Mouse (Mus musculus): Measurements from ENCODE around the gene Cmip.
"Not testable (repeated sequence)": the region's sequence is repeated elsewhere in the genome, so short reads cannot be mapped to it uniquely, and the experiment has no call there.

The Cmip gene

GRCm38 (mm10) chr8:117393853-117394252 is 137.0 kb downstream of the Cmip start:
- DNase-seq = no peak

- no peak for DNase-seq
These were observed 138.2 kb downstream of the Cmip start for GRCm38 (mm10) chr8:117395055-117395454.

GRCm38 (mm10) chr8:117396884-117397283 is 140.0 kb downstream of the Cmip start:
- no peak for DNase-seq

GRCm38 (mm10) chr8:117397751-117398150 is 140.9 kb downstream of the Cmip start:
- DNase-seq = no peak

GRCm38 (mm10) chr8:117399229-117399628 is 142.4 kb downstream of the Cmip start:
- DNase-seq = no peak

GRCm38 (mm10) chr8:117400820-117401219 is 144.0 kb downstream of the Cmip start:
- DNase-seq = no peak

- no peak for DNase-seq
These were observed 145.0 kb downstream of the Cmip start for GRCm38 (mm10) chr8:117401880-117402279.

GRCm38 (mm10) chr8:117402911-117403704 is 146.2 kb downstream of the Cmip start:
- no peak for DNase-seq

GRCm38 (mm10) chr8:117403705-117404476 is 147.0 kb downstream of the Cmip start:
- DNase-seq = no peak

GRCm38 (mm10) chr8:117406081-117406480 is 149.2 kb downstream of the Cmip start:
- DNase-seq = no peak

- no peak for DNase-seq
These were observed 151.8 kb downstream of the Cmip start for GRCm38 (mm10) chr8:117408634-117409033.

- DNase-seq = no peak
These were observed 152.2 kb downstream of the Cmip start for GRCm38 (mm10) chr8:117409056-117409455.

GRCm38 (mm10) chr8:117410391-117410790 is 153.5 kb downstream of the Cmip start:
- DNase-seq = no peak

- DNase-seq = no peak
These were observed 154.0 kb downstream of the Cmip start for GRCm38 (mm10) chr8:117410901-117411300.

GRCm38 (mm10) chr8:117412232-117412631 is 155.4 kb downstream of the Cmip start:
- no peak for DNase-seq

- DNase-seq = no peak
These were observed 161.0 kb downstream of the Cmip start for GRCm38 (mm10) chr8:117417830-117418229.

- no peak for DNase-seq
These were observed 164.1 kb downstream of the Cmip start for GRCm38 (mm10) chr8:117420841-117421534.

- DNase-seq = no peak
These were observed 165.0 kb downstream of the Cmip start for GRCm38 (mm10) chr8:117421838-117422237.

GRCm38 (mm10) chr8:117422343-117422742 is 165.5 kb downstream of the Cmip start:
- peak; percentile 31 for DNase-seq

GRCm38 (mm10) chr8:117423029-117423428 is 166.2 kb downstream of the Cmip start:
- DNase-seq = peak; percentile 97

- not testable (repeated sequence) for DNase-seq
These were observed 171.0 kb downstream of the Cmip start for GRCm38 (mm10) chr8:117427816-117428215.

GRCm38 (mm10) chr8:117428524-117429162 is 171.8 kb downstream of the Cmip start:
- DNase-seq = no peak

- no peak for DNase-seq
These were observed 173.8 kb downstream of the Cmip start for GRCm38 (mm10) chr8:117430624-117431023.
